Mouse (Mus musculus) cerebellum, postnatal 4 days (tissue): Measurements from ENCODE around the gene Limch1.

ENCODE experiments used
- DNase-seq, 2 experiments: peaks; one replicate each; pipeline ENCODE4 v3.0.0; 2022; ENCODE audit warnings: low spot score in 2 of 2, mixed read lengths in 1 of 2

Limch1 gene

GRCm38 (mm10) chr5:66968059-66968833 is 222.6 kb downstream of the Limch1 start:
- DNase-seq: peak in 1 of 2 experiments; percentile 22

- DNase-seq: no peak
Measured at GRCm38 (mm10) chr5:66968925-66969711, 223.5 kb downstream of the Limch1 start.

GRCm38 (mm10) chr5:66975621-66976020 is 230.0 kb downstream of the Limch1 start:
- no peak for DNase-seq

DNA sequence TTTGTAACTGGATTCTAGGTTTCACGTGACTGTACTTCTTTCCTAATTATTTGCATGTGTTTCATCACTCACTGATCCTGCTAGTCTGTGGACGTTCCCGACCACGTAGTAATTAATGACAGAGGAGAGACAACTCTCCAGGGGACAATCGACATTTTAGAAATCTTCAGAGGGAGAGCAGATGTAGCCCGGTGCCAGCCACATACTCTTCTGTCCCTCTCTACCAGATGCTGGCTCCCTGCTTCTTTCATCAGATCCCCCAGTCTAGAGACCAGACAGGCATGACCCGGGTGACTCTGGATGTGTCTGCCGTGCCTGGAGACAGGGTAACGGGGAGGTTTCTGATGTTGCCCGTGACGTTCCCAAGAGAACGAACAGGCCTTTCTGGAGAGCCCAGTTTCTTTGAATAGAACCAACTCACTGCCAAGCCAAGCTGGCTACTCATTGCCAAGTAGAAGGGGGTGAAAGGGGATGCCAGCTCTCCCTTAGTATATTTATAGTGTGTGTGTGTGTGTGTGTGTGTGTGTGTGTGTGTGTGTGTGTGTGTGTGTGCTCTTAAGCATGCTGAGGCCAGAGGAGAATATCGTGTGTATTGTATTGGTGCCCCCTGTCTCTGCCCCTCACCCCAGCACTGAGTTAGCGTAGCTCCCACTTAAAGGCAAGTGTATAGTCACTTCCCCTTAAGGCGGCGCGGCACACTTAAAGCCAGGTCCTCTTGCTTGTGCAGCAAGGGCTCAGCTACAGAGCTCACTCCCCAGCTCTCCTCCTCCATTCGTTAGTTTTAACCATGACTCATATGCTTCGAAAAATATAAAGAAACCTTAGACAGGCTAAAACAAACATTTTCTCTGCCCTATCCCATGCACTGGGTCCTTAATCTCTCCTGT is 233.9 kb downstream of the Limch1 start:
- DNase-seq: peak in 1 of 2 experiments; percentile 21

- DNase-seq: no peak
Measured at GRCm38 (mm10) chr5:66980862-66981261, 235.2 kb downstream of the Limch1 start.

- no peak for DNase-seq
Measured at GRCm38 (mm10) chr5:66983104-66983503, 237.5 kb downstream of the Limch1 start.

- DNase-seq: no peak
Measured at GRCm38 (mm10) chr5:66988926-66989325, 243.3 kb downstream of the Limch1 start.

- no peak for DNase-seq
Measured at GRCm38 (mm10) chr5:66989531-66989930, 243.9 kb downstream of the Limch1 start.

- no peak for DNase-seq
Measured at GRCm38 (mm10) chr5:66992401-66992800, 246.8 kb downstream of the Limch1 start.

- DNase-seq: no peak
Measured at GRCm38 (mm10) chr5:66993076-66993475, 247.4 kb downstream of the Limch1 start.

GRCm38 (mm10) chr5:66996124-66996523 is 250.5 kb downstream of the Limch1 start:
- no peak for DNase-seq

GRCm38 (mm10) chr5:66996886-66997599 is 251.4 kb downstream of the Limch1 start:
- DNase-seq: peak; percentile 87 to 97

DNA sequence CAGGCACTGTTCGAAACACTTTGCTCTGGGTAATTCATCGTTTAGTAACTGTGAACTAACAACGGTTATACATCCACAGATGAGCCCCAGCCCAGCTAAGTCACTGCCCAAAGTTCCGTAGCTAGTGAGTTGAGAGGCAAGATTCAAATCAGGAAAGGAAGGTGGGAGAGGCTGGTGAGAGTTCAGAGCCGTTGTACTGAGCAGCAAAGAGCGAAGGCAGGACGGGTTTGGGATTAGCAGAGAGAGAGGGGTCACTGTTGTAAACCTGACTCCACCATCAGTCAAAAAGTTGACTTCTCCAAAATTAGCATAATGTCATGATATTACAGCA is 251.9 kb downstream of the Limch1 start:
- DNase-seq: no peak

DNA sequence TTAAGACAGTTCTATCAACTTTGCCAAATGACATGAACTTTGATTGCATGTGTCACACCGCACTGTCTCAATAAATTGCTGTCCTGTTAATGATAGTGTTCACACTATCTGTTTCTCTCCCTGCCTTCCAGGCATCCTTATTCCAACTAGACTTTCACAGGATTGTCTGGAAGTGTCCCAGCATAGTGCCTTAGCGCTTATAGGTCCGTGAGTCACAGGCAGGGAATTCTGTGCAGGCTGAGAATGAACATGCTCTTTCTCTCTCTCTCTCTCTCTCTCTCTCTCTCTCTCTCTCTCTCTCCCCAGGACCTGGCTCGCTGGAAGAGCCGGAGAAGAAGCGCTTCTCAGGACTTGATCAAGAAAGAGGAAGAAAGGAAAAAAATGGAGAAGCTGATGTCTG is 252.7 kb downstream of the Limch1 start:
- no peak for DNase-seq

DNA sequence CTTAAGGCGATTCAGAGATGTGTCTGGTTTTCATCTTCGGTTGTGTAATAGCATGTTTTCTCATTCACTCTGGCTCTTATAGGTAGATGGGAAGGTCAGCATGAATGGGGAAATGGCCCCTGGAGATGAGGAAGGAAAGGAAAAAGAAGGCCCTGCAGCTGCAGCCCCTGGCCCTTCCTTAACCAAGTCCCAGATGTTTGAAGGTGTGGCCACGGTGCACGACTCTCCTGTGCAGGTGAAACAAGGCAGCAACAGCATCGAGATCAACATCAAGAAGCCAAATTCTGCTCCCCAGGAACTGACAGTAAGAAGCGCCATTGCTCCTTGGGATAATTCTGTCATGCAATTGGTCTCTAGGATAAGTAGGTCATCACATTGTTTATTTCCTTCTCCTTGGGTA is 256.7 kb downstream of the Limch1 start:
- no peak for DNase-seq

DNA sequence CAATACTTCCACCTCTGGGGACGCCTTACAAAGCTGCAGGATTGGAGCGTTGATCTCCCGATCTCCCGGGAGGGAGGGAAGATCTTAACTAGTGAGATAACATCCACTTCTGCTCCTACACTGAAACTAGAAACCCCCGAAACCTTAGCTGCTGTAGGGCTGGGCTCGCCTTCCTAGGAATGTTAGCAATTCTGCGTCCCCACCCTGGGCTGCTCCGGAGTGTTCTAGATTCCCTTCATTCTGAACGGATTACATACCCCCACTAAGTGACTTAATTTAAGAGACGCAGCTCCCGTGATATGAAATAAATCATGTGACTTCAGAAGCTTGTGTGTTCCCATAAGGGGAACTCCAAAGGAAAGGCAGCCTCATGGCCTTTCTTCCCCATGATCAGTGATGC is 259.0 kb downstream of the Limch1 start:
- no peak for DNase-seq

DNA sequence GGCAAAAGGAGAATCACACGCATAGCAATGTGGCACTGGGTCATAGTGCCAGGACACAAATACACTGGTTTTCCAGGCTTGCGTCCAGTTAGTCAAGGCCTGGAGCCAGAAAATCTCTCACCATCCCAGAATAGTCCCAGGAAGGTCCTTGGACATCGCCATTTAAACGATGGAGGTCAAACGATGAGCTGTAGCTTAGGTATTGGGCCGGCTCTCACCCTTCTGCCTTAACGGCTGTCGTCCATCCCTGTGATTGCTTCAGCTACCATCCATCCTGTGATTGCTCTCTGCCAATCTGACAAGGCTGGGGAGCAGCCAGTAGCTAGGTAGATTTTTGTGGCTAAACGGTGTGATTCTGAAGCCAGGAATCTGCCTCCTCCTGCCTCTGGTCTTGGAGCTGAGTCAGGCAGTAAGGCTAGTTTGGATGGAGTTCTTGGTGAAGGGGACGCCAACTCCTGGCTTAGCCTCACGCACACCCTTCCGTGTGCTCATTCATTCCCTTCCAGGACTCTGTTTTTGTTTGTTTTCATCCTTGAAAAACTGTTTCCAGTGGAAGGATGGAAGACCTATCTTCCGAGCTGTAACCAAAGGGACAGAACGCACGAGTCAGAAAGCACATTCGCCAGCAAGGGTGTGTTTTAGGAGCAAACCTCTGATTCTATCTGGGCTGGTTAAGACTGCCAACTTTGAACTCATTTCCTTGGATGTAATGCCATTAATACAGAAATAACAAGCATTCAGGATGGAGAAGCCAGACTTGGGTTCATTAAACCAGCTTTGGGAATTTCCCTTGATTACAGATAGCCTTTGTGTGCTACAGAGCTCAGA is 265.6 kb downstream of the Limch1 start:
- peak in 1 of 2 experiments; percentile 22 for DNase-seq

DNA sequence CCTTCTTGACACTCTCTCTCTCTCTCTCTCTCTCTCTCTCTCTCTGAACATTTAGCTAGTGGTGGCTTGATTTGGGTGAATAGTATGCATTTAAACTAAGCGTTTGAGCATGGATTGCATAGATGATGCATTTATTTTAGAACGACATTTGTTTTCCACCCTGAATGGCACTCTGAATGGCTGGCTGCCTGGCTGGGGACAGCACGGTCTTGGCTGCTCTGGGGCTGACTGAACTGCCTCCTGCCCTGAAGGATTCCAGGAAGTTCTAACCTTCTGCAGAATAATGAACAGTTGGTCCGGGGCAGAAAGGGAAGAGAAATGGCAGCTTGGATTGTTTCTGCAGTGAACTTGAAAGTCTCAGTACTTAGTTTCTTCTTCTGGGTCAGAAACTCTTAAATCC is 266.4 kb downstream of the Limch1 start:
- DNase-seq: no peak

DNA sequence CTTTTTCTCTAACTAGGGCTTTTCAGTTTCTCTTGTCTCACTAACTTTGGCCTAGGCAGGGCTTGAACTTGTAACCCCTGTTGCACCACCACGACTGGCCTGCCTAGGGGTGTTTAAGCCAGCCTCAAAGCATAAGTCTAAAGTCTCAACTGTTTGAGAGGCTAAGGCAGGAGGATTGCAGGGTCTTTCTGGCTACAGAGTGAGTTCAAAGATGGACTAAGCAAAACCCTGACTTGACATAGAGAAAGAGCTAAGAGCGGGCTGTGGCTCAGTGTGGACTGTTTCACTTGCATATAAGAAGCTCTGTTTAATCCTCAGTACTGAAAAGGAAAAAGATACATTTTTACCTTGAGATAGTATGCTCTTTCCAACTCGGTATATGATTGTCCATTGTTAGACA is 268.3 kb downstream of the Limch1 start:
- no peak for DNase-seq

DNA sequence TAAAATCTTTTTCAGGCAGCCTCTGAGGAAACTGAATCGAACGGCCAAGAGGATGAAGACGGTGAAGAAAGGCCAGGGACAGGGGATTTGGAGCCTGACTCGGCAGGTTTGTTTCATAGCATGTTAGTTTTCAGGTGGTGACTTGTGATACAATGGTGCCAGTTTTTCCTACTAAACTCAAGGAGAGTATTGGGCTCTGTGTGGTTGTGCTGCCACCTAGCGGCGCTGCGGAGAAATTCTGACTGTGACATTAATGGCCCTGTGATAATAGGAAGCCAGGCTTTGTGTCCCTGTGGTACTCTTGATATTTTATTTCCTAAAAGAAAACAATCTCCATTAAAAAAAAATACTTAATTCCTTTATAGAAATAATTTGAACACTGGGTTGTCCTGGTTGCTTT is 270.8 kb downstream of the Limch1 start:
- peak; percentile 75 to 81 for DNase-seq
